Mouse (Mus musculus) kidney, adult 18-20 months (tissue): ENCODE data around the gene Cmtr1.

Experiments used
- DNase-seq: peaks from one replicate; pipeline ENCODE4 v3.0.0; 2021

Cmtr1 gene

DNA sequence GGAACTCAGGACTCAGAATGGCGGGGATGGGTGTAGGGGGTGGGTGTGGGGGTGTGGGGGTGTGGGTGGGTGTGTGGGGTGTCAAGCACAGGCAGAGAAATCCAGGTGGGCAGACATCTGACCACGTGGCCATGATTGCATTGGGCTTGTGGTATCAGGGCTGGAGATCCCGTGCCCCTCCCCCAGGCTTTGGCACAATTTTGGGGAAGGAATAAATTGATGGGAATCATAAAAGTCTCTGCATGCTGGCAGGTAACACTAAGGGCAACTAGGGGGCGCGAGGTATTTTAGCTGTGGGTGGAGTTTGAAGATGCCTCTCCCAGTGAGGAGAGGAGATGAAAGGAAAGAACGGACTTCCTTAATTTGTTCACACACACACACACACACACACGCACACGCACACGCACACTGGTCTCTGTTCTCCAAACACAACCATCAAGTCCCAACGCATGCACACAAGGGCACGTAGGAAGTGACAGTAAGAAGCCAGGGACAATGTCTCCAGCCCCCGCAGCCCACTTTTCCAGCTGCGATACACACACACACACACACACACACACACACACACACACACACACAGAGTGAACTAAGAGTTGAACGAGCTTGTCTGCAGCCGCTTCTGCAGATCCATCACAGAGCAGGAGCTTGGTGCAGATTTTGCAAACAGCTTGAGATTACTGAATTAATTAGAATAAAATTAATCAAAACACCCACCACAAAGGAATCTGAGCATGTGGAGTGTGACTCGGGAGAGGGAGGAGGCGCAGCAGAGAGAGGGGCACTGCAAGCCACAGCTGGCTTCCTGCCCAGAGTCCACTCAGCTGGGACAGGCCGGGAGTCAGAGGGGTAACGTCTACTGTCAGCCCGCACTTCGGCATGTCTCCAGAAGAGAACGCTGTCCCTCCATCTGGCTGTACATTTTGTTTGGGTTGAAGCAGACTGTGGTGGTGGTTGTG, 77.7 kb downstream of the Cmtr1 start:
- peak; percentile 33 for DNase-seq

DNA sequence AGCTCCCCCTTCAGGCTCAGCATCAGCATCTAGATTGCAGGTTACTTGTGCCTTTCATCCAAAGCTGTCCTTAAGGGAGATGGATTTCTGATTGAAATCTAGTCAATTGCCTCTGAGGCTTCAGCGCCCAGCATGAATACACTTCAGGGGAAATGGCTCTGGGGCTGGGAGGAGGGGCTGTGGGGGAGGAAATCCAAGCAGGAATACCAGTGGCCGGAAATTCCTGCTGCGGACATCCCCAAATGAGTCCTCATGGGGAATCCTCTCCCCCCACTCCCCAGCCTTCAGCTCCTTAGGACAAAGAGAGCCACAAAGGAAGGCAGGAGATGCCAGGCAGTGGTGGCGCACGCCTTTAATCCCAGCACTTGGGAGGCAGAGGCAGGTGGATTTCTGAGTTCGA, 87.1 kb downstream of the Cmtr1 start:
- no peak for DNase-seq

DNA sequence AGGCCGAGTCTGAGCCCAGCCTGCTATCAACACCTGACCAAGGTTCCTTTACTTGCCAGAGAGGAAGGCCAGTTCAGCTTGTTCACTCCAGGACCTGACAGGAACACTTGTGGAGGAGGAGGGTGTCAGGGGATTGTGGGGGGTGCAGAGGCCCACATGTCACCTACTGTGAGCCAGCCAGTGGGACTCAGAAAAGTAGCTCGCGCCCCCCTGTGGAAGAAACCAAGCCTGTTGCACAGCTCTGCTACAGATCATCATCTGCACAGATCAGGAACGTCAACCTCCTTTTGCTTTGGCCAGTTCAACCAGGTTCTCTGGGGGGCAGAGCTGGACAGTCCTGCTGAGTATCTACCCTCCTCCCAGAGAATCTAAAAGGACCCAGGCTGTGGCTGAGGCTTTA, 94.1 kb downstream of the Cmtr1 start:
- no peak for DNase-seq
